In genomic region chr16:50847693-50848092, GRCm38 (mm10) we compare ENCODE assay signal across 12 mouse cellular contexts.
A peak's percentile ranks its signal among the peaks of the same experiment; 100 is the strongest.
DNase-seq lines count a peak whose midpoint lies in the region; ATAC-seq and TF ChIP-seq lines count a peak whose summit lies in the region.
"Had no signal": no experiment of that assay in that cellular context is flagged by ENCODE, and none has a peak within 500 bp of the region (broad histone marks: within the 10 kb centered on the region; RNA-seq: fewer than 3 reads in every experiment).

No protein-coding gene starts in this region.

- no peaks in the 10 kb centered on the region for H3K4me1 ChIP-seq in intestine, postnatal 0 days (replicated peaks; ENCODE audit: control insufficient read depth, insufficient read depth, low read length)
- H3K4me1 ChIP-seq in intestine, embryonic 16.5 days (ENCODE audit: control insufficient read depth, insufficient read depth, low read length): no peaks in the 10 kb centered on the region
- H3K4me1 ChIP-seq in midbrain, embryonic 12.5 days: no peaks in the 10 kb centered on the region
- no peaks in the 10 kb centered on the region for H3K4me1 ChIP-seq in midbrain, embryonic 16.5 days (ENCODE audit: control insufficient read depth, insufficient read depth, low read length)
- H3K4me1 ChIP-seq in stomach, postnatal 0 days (replicated peaks; ENCODE audit: control insufficient read depth, insufficient read depth): no peaks in the 10 kb centered on the region

- no peak for TF ChIP-seq EP300 in stomach, postnatal 0 days (optimal IDR thresholded peaks at IDR 0.05)

- no peak overlapping the region for H3K4me2 ChIP-seq in intestine, postnatal 0 days (replicated peaks; ENCODE audit: low read depth)
- no peak overlapping the region for H3K4me2 ChIP-seq in intestine, embryonic 16.5 days (ENCODE audit: low read depth, low read length)
- no peak overlapping the region for H3K4me2 ChIP-seq in midbrain, embryonic 12.5 days (replicated peaks)
- no peak overlapping the region for H3K4me2 ChIP-seq in midbrain, embryonic 16.5 days (ENCODE audit: low read length)
- H3K4me2 ChIP-seq in stomach, postnatal 0 days (replicated peaks; ENCODE audit: low read depth): no peak overlapping the region

- H3K9me3 ChIP-seq in intestine, postnatal 0 days (ENCODE audit: control insufficient read depth): no peaks in the 10 kb centered on the region
- H3K9me3 ChIP-seq in intestine, embryonic 16.5 days (ENCODE audit: control insufficient read depth, low read length): no peaks in the 10 kb centered on the region
- H3K9me3 ChIP-seq in midbrain, embryonic 12.5 days: no peaks in the 10 kb centered on the region
- no peaks in the 10 kb centered on the region for H3K9me3 ChIP-seq in midbrain, embryonic 16.5 days (replicated peaks; ENCODE audit: control insufficient read depth, low read length, poor library complexity, severe bottlenecking)
- H3K9me3 ChIP-seq in stomach, postnatal 0 days (ENCODE audit: control insufficient read depth, low read length): no peaks in the 10 kb centered on the region

- TF ChIP-seq CTCF in intestine, postnatal 0 days (IDR thresholded peaks at IDR 0.05; ENCODE audit: low read depth): peak; percentile 46
- peak; percentile 55 for TF ChIP-seq CTCF in stomach, postnatal 0 days (IDR thresholded peaks at IDR 0.05; ENCODE audit: low read depth)

- no peak for DNase-seq in cerebellum, adult 9-11 months
- no peak for DNase-seq in stomach, postnatal 0 days (ENCODE audit: low spot score)
- DNase-seq in right cerebral cortex, postnatal 14 days: no peak
- DNase-seq: cerebellum, adult 11 months had no signal

- 21% methylated on average over 2 of the region's 2 CpGs for WGBS in intestine, postnatal 0 days
- WGBS in intestine, embryonic 16.5 days: 42% methylated on average over 2 of the region's 2 CpGs
- 53% methylated on average over 2 of the region's 2 CpGs for WGBS in midbrain, embryonic 12.5 days
- 56% methylated on average over 2 of the region's 2 CpGs for WGBS in midbrain, embryonic 16.5 days
- WGBS in stomach, postnatal 0 days: 36% methylated on average over 2 of the region's 2 CpGs

- no peaks in the 10 kb centered on the region for H3K36me3 ChIP-seq in intestine, postnatal 0 days (ENCODE audit: control insufficient read depth, insufficient read depth)
- no peaks in the 10 kb centered on the region for H3K36me3 ChIP-seq in intestine, embryonic 16.5 days (ENCODE audit: control insufficient read depth, insufficient read depth, low read length)
- H3K36me3 ChIP-seq in midbrain, embryonic 12.5 days: no peaks in the 10 kb centered on the region
- H3K36me3 ChIP-seq in midbrain, embryonic 16.5 days (ENCODE audit: control insufficient read depth, insufficient read depth, low read length): no peaks in the 10 kb centered on the region
- no peaks in the 10 kb centered on the region for H3K36me3 ChIP-seq in stomach, postnatal 0 days (ENCODE audit: control insufficient read depth, insufficient read depth, low read length)

- H3K27me3 ChIP-seq in intestine, postnatal 0 days (replicated peaks; ENCODE audit: control insufficient read depth, insufficient read depth, low read length): no peaks in the 10 kb centered on the region
- H3K27me3 ChIP-seq in intestine, embryonic 16.5 days (replicated peaks; ENCODE audit: control insufficient read depth, insufficient read depth, low read length): no peaks in the 10 kb centered on the region
- H3K27me3 ChIP-seq in midbrain, embryonic 12.5 days: no peaks in the 10 kb centered on the region
- H3K27me3 ChIP-seq in midbrain, embryonic 16.5 days (ENCODE audit: control insufficient read depth, insufficient read depth, low read depth, low read length): no peaks in the 10 kb centered on the region
- H3K27me3 ChIP-seq in stomach, postnatal 0 days (ENCODE audit: control insufficient read depth, insufficient read depth, low read length): no peaks in the 10 kb centered on the region

- H3K9ac ChIP-seq in intestine, postnatal 0 days (ENCODE audit: low read depth, low read length): no peak overlapping the region
- no peak overlapping the region for H3K9ac ChIP-seq in intestine, embryonic 16.5 days (ENCODE audit: low read depth, low read length)
- no peak overlapping the region for H3K9ac ChIP-seq in midbrain, embryonic 12.5 days (replicated peaks)
- H3K9ac ChIP-seq in midbrain, embryonic 16.5 days (ENCODE audit: low read depth, low read length): no peak overlapping the region
- no peak overlapping the region for H3K9ac ChIP-seq in stomach, postnatal 0 days (ENCODE audit: low read length)

- no peak overlapping the region for H3K27ac ChIP-seq in intestine, postnatal 0 days (ENCODE audit: low read depth, low read length)
- H3K27ac ChIP-seq in intestine, embryonic 16.5 days (ENCODE audit: low read length): no peak overlapping the region
- no peak overlapping the region for H3K27ac ChIP-seq in midbrain, embryonic 12.5 days (replicated peaks)
- no peak overlapping the region for H3K27ac ChIP-seq in midbrain, embryonic 16.5 days (ENCODE audit: low read length)
- no peak overlapping the region for H3K27ac ChIP-seq in stomach, postnatal 0 days (replicated peaks)
- H3K27ac ChIP-seq: macrophage had no signal

- no peak overlapping the region for H3K4me3 ChIP-seq in intestine, postnatal 0 days (ENCODE audit: low read depth, low read length)
- no peak overlapping the region for H3K4me3 ChIP-seq in intestine, embryonic 16.5 days (ENCODE audit: low read length)
- H3K4me3 ChIP-seq in midbrain, embryonic 12.5 days: no peak overlapping the region
- H3K4me3 ChIP-seq in midbrain, embryonic 16.5 days (ENCODE audit: low read depth, low read length): no peak overlapping the region
- no peak overlapping the region for H3K4me3 ChIP-seq in stomach, postnatal 0 days (ENCODE audit: low read depth, low read length)
- H3K4me3 ChIP-seq: erythroblast, embryonic 14.5 days had no signal

- peak; percentile 49; the same call in 1 of the 2 replicates for ATAC-seq in cerebellum, adult (ENCODE audit: insufficient number of reproducible peaks, low FRiP score, low TSS enrichment)
- no peak for ATAC-seq in intestine, postnatal 0 days
- ATAC-seq in intestine, embryonic 16.5 days: no peak
- 0 out of 2 replicates have a peak, but pooled peaks have one; percentile 16 for ATAC-seq in midbrain, embryonic 12.5 days (ENCODE audit: low FRiP score, low read depth)
- no peak for ATAC-seq in midbrain, embryonic 16.5 days
- no peak for ATAC-seq in stomach, postnatal 0 days (ENCODE audit: low FRiP score, low TSS enrichment)
- ATAC-seq: hindbrain, embryonic 16.5 days had no signal

Comparison
In these comparisons a context has a peak if more than half of its experiments do, and no peak if none do; other contexts are left out.
1. ATAC-seq: peak in cerebellum, adult (single experiment) and midbrain, embryonic 12.5 days (single experiment); none in intestine, postnatal 0 days (single experiment), intestine, embryonic 16.5 days (single experiment), midbrain, embryonic 16.5 days (single experiment) and stomach, postnatal 0 days (single experiment).